Mouse (Mus musculus) left cerebral cortex, postnatal 25 days (tissue): Measurements from ENCODE around the gene Stxbp3. TPM values are rescaled to one million over a fixed set of nuclear protein-coding genes. Genes with fewer than 3 reads are reported as not detected.

ENCODE experiments used
- total RNA-seq, 2 experiments: library from RNA; stranded (reverse); gene quantifications; 2 replicates each; pipeline ENCODE4 v1.2.3; 2021

The Stxbp3 gene
- total RNA-seq, 2 experiments from 2014 or later, result 20.8 to 24.5 TPM

Other genes with a start within 250 kb of the Stxbp3 start
- gene Wdr47, start 249.2 kb downstream of the Stxbp3 start, total RNA-seq, result 100 to 1,000 TPM; 127 to 137 TPM
- 10 to 100 TPM; 28.3 to 31.0 TPM for gene Clcc1, start 186.6 kb downstream of the Stxbp3 start, total RNA-seq
- 10 to 100 TPM; 15.5 to 16.0 TPM for gene Gpsm2, start 118.2 kb downstream of the Stxbp3 start, total RNA-seq
- not detected for gene Aknad1, start 100.9 kb downstream of the Stxbp3 start, total RNA-seq
- gene Fndc7, start 49.5 kb upstream of the Stxbp3 start, total RNA-seq, result under 1 TPM in 1 of 2 experiments, not detected in 1; 0.09 TPM
- 10 to 100 TPM; 39.6 to 43.8 TPM for gene Prpf38b, start 71.2 kb upstream of the Stxbp3 start, total RNA-seq
- 1 to 10 TPM; 3.1 to 4.4 TPM for gene Henmt1, start 99.3 kb upstream of the Stxbp3 start, total RNA-seq
- gene Gm9857, start 99.9 kb upstream of the Stxbp3 start, total RNA-seq, result not detected
- gene Fam102b, start 187.1 kb upstream of the Stxbp3 start, total RNA-seq, result 10 to 100 TPM; 33.5 to 44.5 TPM
- gene Slc25a54, start 239.9 kb upstream of the Stxbp3 start, total RNA-seq, result not detected